Mouse (Mus musculus) cortical plate, adult 2 months (tissue): Measurements from ENCODE around the gene Pycr1. TPM values are rescaled to one million over a fixed set of nuclear protein-coding genes. Genes with fewer than 3 reads are reported as not detected.
A peak's percentile ranks its signal among the peaks of the same experiment; 100 is the strongest.
"Not testable (repeated sequence)": the region's sequence is repeated elsewhere in the genome, so short reads cannot be mapped to it uniquely, and the experiment has no call there.

ENCODE experiments used
- H3K27ac ChIP-seq: fragments of 200-500 bp; 2 replicates; pipeline ENCODE4 v1.5.1; 2012; ENCODE audit warnings: low read length, control low read depth, inconsistent platforms; ENCODE audit not compliant: insufficient read depth
- H3K4me1 ChIP-seq: fragments of 200-500 bp; 2 replicates; pipeline ENCODE4 v1.6.1; 2011; ENCODE audit warnings: low read length; ENCODE audit not compliant: control insufficient read depth, insufficient read depth
- H3K4me3 ChIP-seq: fragments of 200-500 bp; 2 replicates; pipeline ENCODE4 v1.5.1; 2011; ENCODE audit warnings: mild to moderate bottlenecking, low read length, control low read depth; ENCODE audit not compliant: insufficient read depth
- CTCF ChIP-seq: fragments of 200-500 bp; IDR thresholded peaks from 2 replicates; pipeline ENCODE4 v1.5.1; 2011; ENCODE audit warnings: mild to moderate bottlenecking, control low read depth, low read length; ENCODE audit not compliant: insufficient read depth; ENCODE audit errors: extremely low read depth
- POLR2A ChIP-seq: fragments of 200-500 bp; IDR thresholded peaks from 2 replicates; pipeline ENCODE4 v1.6.1; 2011; ENCODE audit warnings: mild to moderate bottlenecking, low read length, control low read depth; ENCODE audit not compliant: insufficient read depth; ENCODE audit errors: extremely low read depth
- polyA plus RNA-seq: library from polyadenylated mRNA; depleted of rRNA; stranded (reverse); fragments of >200 nt; gene quantifications from 2 replicates; pipeline ENCODE4 v1.2.3, GENCODE M21; 2012; rRNA removed

Gene Pycr1
- polyA plus RNA-seq: 2.2 and 3.6 TPM in 2 replicates

DNA sequence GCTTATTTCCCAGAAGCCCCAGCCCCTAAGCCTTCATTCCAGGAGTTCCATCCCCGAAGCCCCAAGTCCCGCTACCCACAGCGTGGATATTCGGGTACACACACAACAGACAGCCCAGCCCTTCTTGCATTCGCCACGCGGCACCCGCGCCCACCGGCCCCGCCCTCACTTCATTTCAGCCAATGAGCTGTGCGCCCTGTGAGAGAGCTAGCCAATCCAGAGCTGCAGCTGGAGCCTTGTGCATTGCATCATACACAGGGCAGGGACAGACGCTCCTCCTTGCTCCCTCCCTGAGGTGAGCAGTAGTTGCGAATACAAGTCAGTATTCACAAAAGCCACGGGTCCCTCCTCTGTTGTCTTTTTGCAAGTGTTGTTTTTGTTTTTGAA lies at the start of gene Pycr1:
Pycr1 (minus strand) TSS at position 169 of the 387 bp plus-strand sequence.
- no peaks in the 10 kb centered on the region for H3K4me1 ChIP-seq
- no peak within 1 kb of the TSS for H3K27ac ChIP-seq
- TF ChIP-seq POLR2A (peak; percentile 49; the same call in 1 of the 2 replicates), CTCF (no peak)
- peak within 1 kb of the TSS; percentile 34 for H3K4me3 ChIP-seq

DNA sequence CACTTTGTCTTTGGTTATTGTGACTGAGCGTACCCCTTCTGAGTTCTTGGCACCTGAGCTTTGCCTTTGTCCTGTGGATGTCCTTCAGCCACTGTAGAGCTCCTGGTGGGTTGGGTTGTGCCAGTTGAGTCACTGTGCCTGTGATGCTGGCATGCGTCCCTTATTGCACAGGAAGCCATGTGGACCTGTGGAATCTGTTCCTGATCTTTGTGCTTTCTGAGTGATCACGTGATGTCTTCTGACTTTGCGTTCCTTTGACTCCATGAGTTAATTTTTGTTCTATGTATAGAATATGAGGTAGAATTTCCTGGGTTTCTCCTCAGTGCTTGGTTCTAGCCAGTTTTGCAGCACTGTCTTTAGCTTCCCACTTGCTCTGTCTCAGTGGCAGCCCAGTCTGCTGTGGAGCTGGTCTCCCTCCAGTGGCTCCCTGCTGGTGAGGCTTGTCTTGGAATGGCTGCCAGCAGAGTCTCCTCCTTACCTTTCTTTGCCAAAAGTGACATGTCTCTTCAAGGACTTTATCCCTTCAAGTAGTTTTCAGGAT lies 49.0 kb upstream of the Pycr1 start:
- no peak overlapping the region for H3K4me3 ChIP-seq
- no peaks in the 10 kb centered on the region for H3K4me1 ChIP-seq
- H3K27ac ChIP-seq: no peak overlapping the region
- no peak for TF ChIP-seq CTCF
- TF ChIP-seq POLR2A: no peak

DNA sequence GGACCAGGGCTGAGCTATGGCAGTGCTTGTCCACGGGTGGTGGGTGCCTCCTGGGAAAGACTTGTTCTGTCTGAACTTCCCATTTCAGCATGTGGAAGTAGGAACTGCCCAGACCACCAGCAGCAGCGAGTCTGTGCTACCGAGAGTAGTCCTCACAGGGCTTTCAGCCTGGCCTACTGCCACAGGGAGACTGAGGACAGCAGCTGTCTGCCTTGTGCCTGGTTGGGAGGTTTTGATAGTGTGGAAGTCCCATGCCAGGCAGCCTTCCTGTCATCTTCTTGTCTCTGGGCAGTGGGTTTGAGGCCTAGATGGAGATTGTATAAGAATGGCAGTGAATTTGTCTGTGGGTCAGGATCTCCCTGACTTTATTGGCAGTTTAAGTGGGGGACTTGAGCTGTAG lies 45.8 kb upstream of the Pycr1 start:
- Histone ChIP-seq H3K4me1 (no peaks in the 10 kb centered on the region), H3K27ac (no peak overlapping the region), H3K4me3 (no peak overlapping the region)
- TF ChIP-seq POLR2A (no peak), CTCF (no peak)

DNA sequence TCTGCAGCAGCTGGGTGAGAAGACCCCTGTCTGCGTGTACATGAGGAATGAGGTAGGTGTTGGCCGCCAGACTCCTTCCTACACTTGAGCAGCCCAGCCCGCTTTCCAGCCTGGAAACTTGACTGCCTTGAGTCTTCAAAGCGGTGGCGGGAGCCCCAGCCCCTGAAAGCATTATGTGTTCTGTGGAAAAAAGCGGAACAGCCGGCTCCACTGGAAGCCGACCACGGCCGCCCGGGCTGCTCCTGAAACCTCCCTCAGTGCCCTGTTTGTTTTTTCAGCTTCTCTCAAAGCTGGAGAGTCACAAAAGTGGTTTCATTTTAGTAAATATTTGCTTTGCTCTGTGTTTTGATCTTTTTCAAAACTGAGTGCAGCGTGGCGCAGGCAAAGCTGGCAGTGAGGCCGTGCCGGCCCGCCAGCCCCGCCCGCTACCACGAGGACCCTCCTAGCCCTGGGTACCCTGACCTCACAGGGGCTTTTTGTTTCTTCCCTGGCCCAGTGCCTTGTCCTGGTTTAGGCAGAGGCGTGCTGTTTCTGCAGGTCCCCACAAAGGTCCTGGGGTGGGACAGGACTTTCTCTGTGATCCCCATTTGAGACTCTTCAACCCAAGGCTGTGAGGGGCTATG lies 43.2 kb upstream of the Pycr1 start:
- H3K4me3 ChIP-seq: no peak overlapping the region
- no peaks in the 10 kb centered on the region for H3K4me1 ChIP-seq
- H3K27ac ChIP-seq: 0 out of 2 replicates have a peak overlapping the region, but pooled peaks have one; percentile 55
- TF ChIP-seq POLR2A: no peak
- no peak for TF ChIP-seq CTCF

DNA sequence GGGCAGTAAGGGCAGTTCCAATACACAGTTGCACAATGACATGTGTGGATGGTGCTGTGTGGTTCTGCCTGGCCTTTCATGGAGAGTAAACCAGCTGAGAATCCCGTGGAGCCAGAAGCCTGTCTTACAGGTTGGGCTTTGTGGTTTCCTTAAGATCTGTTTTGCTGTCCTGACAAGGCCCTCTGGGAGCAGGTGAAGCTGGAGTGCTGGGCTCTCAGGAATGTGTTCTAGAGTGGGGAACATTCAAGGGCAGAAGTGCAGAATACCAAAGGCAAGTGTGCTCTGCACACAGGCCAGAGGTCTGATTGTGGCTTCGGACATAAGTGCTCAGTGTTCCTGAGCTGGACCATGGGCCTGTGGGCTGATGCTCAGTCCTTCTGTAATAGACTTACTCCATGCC lies 41.1 kb upstream of the Pycr1 start:
- Histone ChIP-seq H3K4me3 (no peak overlapping the region), H3K27ac (no peak overlapping the region), H3K4me1 (no peaks in the 10 kb centered on the region)
- TF ChIP-seq CTCF (no peak), POLR2A (no peak)

DNA sequence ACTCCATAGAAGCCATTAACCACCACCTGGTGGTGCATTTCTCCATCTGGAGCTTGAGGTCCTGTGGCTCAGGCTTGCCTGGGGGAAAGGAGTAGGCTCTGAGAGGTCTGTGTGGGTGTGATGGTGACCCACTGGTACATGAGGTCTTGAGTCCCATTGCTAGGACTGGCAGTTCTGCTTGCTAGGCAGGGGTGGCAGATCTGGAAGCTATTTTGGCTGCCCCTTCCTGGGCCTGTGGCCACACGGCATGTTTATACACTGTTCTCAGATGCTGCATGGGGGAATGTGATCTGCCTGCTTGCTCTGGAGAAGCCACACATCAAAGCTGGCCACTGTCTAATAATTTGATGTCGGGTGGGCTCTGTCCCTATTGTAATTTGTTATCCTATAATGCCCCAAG lies 40.5 kb upstream of the Pycr1 start:
- Histone ChIP-seq H3K4me1 (no peaks in the 10 kb centered on the region), H3K27ac (no peak overlapping the region), H3K4me3 (no peak overlapping the region)
- TF ChIP-seq CTCF (no peak), POLR2A (no peak)

DNA sequence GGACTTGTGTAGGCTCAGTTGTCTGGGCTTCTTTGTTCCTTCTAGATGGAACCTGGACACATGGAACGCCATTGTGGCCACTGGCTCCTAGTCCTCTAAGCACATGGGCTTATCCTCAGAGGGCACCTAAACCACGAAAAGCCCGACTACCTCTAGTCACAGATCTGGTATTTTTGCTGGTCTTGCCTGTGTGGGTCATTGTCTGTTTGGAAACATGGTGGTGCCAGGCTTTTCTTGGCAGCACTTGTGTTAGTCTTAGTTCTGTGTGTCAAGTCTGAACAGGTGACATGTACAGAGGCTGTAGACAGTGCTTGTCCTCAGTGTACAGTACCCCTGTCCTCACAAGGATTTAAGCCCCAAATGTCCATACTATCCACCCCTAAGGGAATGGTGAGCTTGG lies 40.0 kb upstream of the Pycr1 start:
- H3K4me1 ChIP-seq: no peaks in the 10 kb centered on the region
- no peak overlapping the region for H3K27ac ChIP-seq
- no peak overlapping the region for H3K4me3 ChIP-seq
- TF ChIP-seq POLR2A: no peak
- no peak for TF ChIP-seq CTCF

DNA sequence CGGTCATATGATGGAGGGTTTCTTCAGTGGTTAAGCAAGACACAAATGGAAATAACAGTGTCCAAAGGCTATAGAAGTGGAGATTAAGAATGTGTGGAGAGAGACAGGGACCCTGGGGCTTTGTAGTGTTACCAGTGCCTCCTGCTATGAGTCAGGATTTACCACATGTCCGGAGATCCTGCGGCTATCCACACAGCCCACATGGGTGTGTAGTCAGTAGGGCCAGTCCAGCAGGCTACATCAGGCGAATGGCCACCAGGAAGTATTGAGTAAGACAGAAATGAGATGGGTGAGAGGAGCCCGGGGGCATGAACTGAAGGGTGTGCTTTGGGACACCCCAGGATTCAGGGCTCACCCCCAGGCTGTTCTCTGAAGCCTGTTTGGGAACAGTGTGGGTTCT lies 39.1 kb upstream of the Pycr1 start:
- Histone ChIP-seq H3K4me3 (no peak overlapping the region), H3K4me1 (no peaks in the 10 kb centered on the region)

DNA sequence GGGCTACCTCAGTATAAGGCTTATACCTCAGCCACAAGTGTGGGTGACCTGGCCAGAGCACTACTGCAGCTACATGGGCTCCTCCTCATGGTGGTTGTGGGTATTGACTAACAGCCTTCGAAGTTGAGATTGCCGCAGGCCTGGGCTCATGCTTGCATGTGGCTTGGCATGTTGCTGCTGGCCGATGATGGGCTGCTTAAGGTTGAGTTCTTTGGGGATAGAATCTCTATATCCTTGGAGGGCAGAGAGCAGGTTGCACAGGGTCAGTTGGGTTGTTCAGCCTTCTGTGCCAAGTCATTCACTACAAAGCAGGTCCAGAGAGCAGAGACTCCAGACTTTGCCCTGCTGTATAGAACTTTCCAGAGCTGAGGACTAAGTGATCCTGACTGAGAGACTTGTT lies 36.3 kb upstream of the Pycr1 start:
- Histone ChIP-seq H3K27ac (no peak overlapping the region), H3K4me1 (no peaks in the 10 kb centered on the region), H3K4me3 (no peak overlapping the region)
- TF ChIP-seq CTCF (peak; percentile 38), POLR2A (no peak)

More for the DNA sequence above, 39.1 kb upstream of the Pycr1 start:
- no peak for TF ChIP-seq POLR2A
- no peak for TF ChIP-seq CTCF
- H3K27ac ChIP-seq: no peak overlapping the region

DNA sequence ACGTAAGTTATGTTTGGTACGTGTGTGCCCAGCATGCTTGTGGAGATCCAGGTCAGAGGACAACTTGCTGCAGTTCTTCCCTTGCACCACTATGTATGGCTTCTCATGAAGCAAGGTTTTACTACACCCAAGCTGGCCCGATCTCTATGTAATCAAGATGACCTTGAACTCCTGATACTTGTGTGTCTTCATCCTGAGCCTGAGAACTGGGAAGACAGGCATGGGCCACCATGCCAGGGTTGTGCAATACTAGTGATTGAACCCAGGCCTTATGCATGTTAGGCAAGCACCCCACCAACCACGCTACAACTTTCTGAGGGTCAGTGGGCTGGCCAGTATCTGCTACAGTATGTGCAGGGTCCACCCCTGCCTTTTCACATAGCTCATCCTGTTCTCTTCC lies 33.4 kb upstream of the Pycr1 start:
- H3K4me1 ChIP-seq: peaks cover 5% of the 10 kb centered on the region; the same call in 1 of the 2 replicates
- no peak overlapping the region for H3K27ac ChIP-seq
- H3K4me3 ChIP-seq: no peak overlapping the region
- no peak for TF ChIP-seq CTCF
- no peak for TF ChIP-seq POLR2A

DNA sequence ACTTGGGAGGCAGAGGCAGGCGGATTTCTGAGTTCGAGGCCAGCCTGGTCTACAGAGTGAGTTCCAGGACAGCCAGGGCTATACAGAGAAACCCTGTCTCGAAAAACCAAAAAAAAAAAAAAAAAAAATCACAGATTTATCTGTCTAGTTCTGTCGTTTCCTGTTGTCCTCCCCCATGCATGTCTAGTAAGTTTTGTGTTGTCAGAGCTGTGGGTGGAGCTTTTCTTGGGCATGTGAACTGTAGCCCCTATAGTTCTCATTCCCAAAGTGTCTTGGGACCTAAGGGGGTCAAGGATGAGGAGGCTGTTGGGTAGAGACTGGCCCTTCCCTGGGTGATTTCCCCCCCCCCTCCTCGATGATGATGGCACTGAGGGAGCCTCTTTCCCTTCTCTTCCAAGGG lies 32.3 kb upstream of the Pycr1 start:
- H3K27ac ChIP-seq, H3K4me1 ChIP-seq, H3K4me3 ChIP-seq: not testable (repeated sequence)
